Mouse (Mus musculus) hindbrain, postnatal 0 days (tissue): ENCODE measurements around the gene Mlph. TPM values are rescaled to one million over a fixed set of nuclear protein-coding genes. Genes with fewer than 3 reads are reported as not detected.

ENCODE experiments used
- ATAC-seq: fragments of 200-750 bp; cut with Nextera tagmentation; 2 replicates; pipeline ENCODE4 v1.8.0; 2017; ENCODE audit warnings: mild to moderate bottlenecking, moderate TSS enrichment, moderate library complexity
- DNase-seq: peaks from one replicate; pipeline ENCODE4 v3.0.0-alpha.2; 2015; ENCODE audit warnings: low spot score
- H3K27ac ChIP-seq: fragments of 300-500 bp; sonication (generic); 2 replicates; pipeline ENCODE4 v1.5.1; 2014; ENCODE audit warnings: mild to moderate bottlenecking
- H3K27me3 ChIP-seq: fragments of 300-500 bp; sonication (generic); 2 replicates; pipeline ENCODE4 v1.6.1; 2014; ENCODE audit warnings: low read length, mixed read lengths; ENCODE audit not compliant: insufficient read depth
- H3K36me3 ChIP-seq: fragments of 300-500 bp; sonication (generic); 2 replicates; pipeline ENCODE4 v1.6.1; 2014; ENCODE audit warnings: low read length, mixed read lengths; ENCODE audit not compliant: insufficient read depth
- H3K4me1 ChIP-seq: fragments of 300-500 bp; sonication (generic); 2 replicates; pipeline ENCODE4 v1.6.1; 2014; ENCODE audit warnings: antibody characterized with exemption, low read length, mixed read lengths; ENCODE audit not compliant: insufficient read depth
- H3K4me2 ChIP-seq: fragments of 300-500 bp; sonication (generic); 2 replicates; pipeline ENCODE4 v1.6.1; 2014; ENCODE audit warnings: low read depth, mild to moderate bottlenecking, low read length, moderate library complexity, mixed read lengths
- H3K4me3 ChIP-seq: fragments of 300-500 bp; sonication (generic); 2 replicates; pipeline ENCODE4 v1.5.1; 2014; ENCODE audit warnings: low read length
- H3K9ac ChIP-seq: fragments of 300-500 bp; sonication (generic); replicated peaks from 2 replicates; pipeline ENCODE4 v1.6.1; 2014; ENCODE audit warnings: mild to moderate bottlenecking, low read length, moderate library complexity, mixed read lengths
- H3K9me3 ChIP-seq: fragments of 300-500 bp; sonication (generic); 2 replicates; pipeline ENCODE4 v1.6.1; 2016; ENCODE audit warnings: low read length, mixed read lengths
- CTCF ChIP-seq: IDR thresholded peaks from 2 replicates; pipeline ENCODE4 v1.5.1; 2016; ENCODE audit warnings: antibody characterized with exemption, control low read depth, low read depth
- WGBS: fragments of 180-500 bp; shearing (Covaris S2); extraction: QIAGEN DNeasy Blood & Tissue Kit; methylation state at CpG from one replicate; pipeline ENCODE4 v1.1.7; 2014; 5-methylcytosine and 5-hydroxymethylcytosine counted together
- polyA plus RNA-seq: library from polyadenylated mRNA; unstranded; fragments of >200 nt; fragmentation: Nextera tagmentation; extraction: Ambion mirVana; gene quantifications from 2 replicates; pipeline ENCODE4 v1.2.1, GENCODE M21; 2015
- total RNA-seq: library from RNA; depleted of rRNA; stranded (reverse); fragments of >200 nt; gene quantifications from 2 replicates; pipeline ENCODE4 v1.2.3, GENCODE M21; 2014

Gene Mlph
- total and polyA plus RNA-seq, 2 experiments from 2014 or later: 0.51 to 0.63 TPM

GRCm38 (mm10) chr1:90945171-90945570, 30.3 kb downstream of the Mlph start:
- TF ChIP-seq CTCF: no peak
- H3K4me1 ChIP-seq: no peaks in the 10 kb centered on the region
- H3K36me3 ChIP-seq: no peaks in the 10 kb centered on the region
- no peak overlapping the region for H3K27ac ChIP-seq
- H3K4me2 ChIP-seq: no peak overlapping the region
- ATAC-seq: no peak
- no peaks in the 10 kb centered on the region for H3K9me3 ChIP-seq
- no peaks in the 10 kb centered on the region for H3K27me3 ChIP-seq
- WGBS: 52% methylated on average over 10 of the region's 10 CpGs
- DNase-seq: no peak
- no peak overlapping the region for H3K4me3 ChIP-seq
- no peak overlapping the region for H3K9ac ChIP-seq

GRCm38 (mm10) chr1:90947252-90947651, 32.4 kb downstream of the Mlph start:
- no peaks in the 10 kb centered on the region for H3K9me3 ChIP-seq
- H3K4me1 ChIP-seq: no peaks in the 10 kb centered on the region
- no peak for DNase-seq
- WGBS: 75% methylated on average over 2 of the region's 2 CpGs
- no peaks in the 10 kb centered on the region for H3K36me3 ChIP-seq
- TF ChIP-seq CTCF: no peak
- H3K4me3 ChIP-seq: no peak overlapping the region
- no peak for ATAC-seq
- no peak overlapping the region for H3K9ac ChIP-seq
- no peaks in the 10 kb centered on the region for H3K27me3 ChIP-seq
- H3K27ac ChIP-seq: no peak overlapping the region
- no peak overlapping the region for H3K4me2 ChIP-seq

GRCm38 (mm10) chr1:90949309-90949708, 34.4 kb downstream of the Mlph start:
- whole genome bisulfite sequencing: 73% methylated on average over 9 of the region's 9 CpGs
- no peak for TF ChIP-seq CTCF
- no peak overlapping the region for H3K9ac ChIP-seq

GRCm38 (mm10) chr1:90951670-90952069, 36.8 kb downstream of the Mlph start:
- Histone ChIP-seq H3K27ac (no peak overlapping the region), H3K27me3 (no peaks in the 10 kb centered on the region), H3K4me1 (no peaks in the 10 kb centered on the region), H3K4me2 (no peak overlapping the region), H3K9ac (no peak overlapping the region), H3K4me3 (no peak overlapping the region), H3K9me3 (no peaks in the 10 kb centered on the region), H3K36me3 (no peaks in the 10 kb centered on the region)
- ATAC-seq (no peak), DNase-seq (no peak)
- WGBS: 90% methylated on average over 7 of the region's 7 CpGs
- TF ChIP-seq CTCF: no peak

More at GRCm38 (mm10) chr1:90949309-90949708, 34.4 kb downstream of the Mlph start:
- Histone ChIP-seq H3K36me3 (no peaks in the 10 kb centered on the region), H3K4me3 (no peak overlapping the region), H3K27me3 (no peaks in the 10 kb centered on the region), H3K4me2 (no peak overlapping the region), H3K4me1 (no peaks in the 10 kb centered on the region), H3K9me3 (no peaks in the 10 kb centered on the region), H3K27ac (no peak overlapping the region)
- DNase-seq (no peak), ATAC-seq (no peak)

GRCm38 (mm10) chr1:90952808-90953207, 37.9 kb downstream of the Mlph start, which contains the start of gene Prlh:
Gene Prlh, plus strand, starts transcription at chr1:90953108.
- Histone ChIP-seq H3K4me2 (no peak within 1 kb of the TSS), H3K9ac (no peak within 1 kb of the TSS), H3K27me3 (no peaks in the 10 kb centered on the region), H3K9me3 (no peaks in the 10 kb centered on the region), H3K4me1 (no peaks in the 10 kb centered on the region), H3K4me3 (no peak within 1 kb of the TSS), H3K36me3 (no peaks in the 10 kb centered on the region), H3K27ac (no peak within 1 kb of the TSS)
- ATAC-seq: no peak
- WGBS: 65% methylated on average over 8 of the region's 8 CpGs
- no peak for DNase-seq
- no peak for TF ChIP-seq CTCF

GRCm38 (mm10) chr1:90953688-90954087, 38.8 kb downstream of the Mlph start:
- peak; percentile 72 for ATAC-seq
- 40% methylated on average over 11 of the region's 11 CpGs for WGBS
- Histone ChIP-seq H3K36me3 (no peaks in the 10 kb centered on the region), H3K27ac (no peak overlapping the region), H3K9ac (no peak overlapping the region), H3K4me2 (no peak overlapping the region), H3K9me3 (no peaks in the 10 kb centered on the region), H3K4me3 (no peak overlapping the region), H3K4me1 (no peaks in the 10 kb centered on the region), H3K27me3 (no peaks in the 10 kb centered on the region)
- DNase-seq: peak; percentile 59
- TF ChIP-seq CTCF: no peak

- H3K9me3 ChIP-seq: no peaks in the 10 kb centered on the region
- WGBS: 30% methylated on average over 7 of the region's 7 CpGs
Measured at GRCm38 (mm10) chr1:90956245-90957096, 41.6 kb downstream of the Mlph start.

More at GRCm38 (mm10) chr1:90956245-90957096, 41.6 kb downstream of the Mlph start:
- no peak overlapping the region for H3K4me3 ChIP-seq
- H3K27ac ChIP-seq: no peak overlapping the region
- no peaks in the 10 kb centered on the region; the same call in 1 of the 2 replicates for H3K27me3 ChIP-seq
- no peak overlapping the region for H3K9ac ChIP-seq
- DNase-seq (peak; percentile 92), ATAC-seq (peak; percentile 81)
- no peaks in the 10 kb centered on the region for H3K4me1 ChIP-seq
- H3K36me3 ChIP-seq: no peaks in the 10 kb centered on the region
- H3K4me2 ChIP-seq: no peak overlapping the region
- TF ChIP-seq CTCF: peak; percentile 89
